Mouse (Mus musculus) liver, embryonic 14.5 days (tissue): Measurements from ENCODE around the gene Itpkb. TPM values are rescaled to one million over a fixed set of nuclear protein-coding genes. Genes with fewer than 3 reads are reported as not detected.

ENCODE experiments used
- ATAC-seq: fragments of 200-750 bp; cut with Nextera tagmentation; 2 replicates; pipeline ENCODE4 v1.8.0; 2017; ENCODE audit warnings: moderate number of reproducible peaks, mild to moderate bottlenecking, moderate library complexity; ENCODE audit not compliant: insufficient read depth
- DNase-seq, 3 experiments: peaks; one replicate each; pipeline ENCODE4 v3.0.0-alpha.2; 2012 to 2013; ENCODE audit warnings: low read depth in 3 of 3, low spot score in 3 of 3
- H3K27ac ChIP-seq: fragments of 300-500 bp; sonication (generic); 2 replicates; pipeline ENCODE4 v1.5.1; 2014; ENCODE audit warnings: moderate library complexity, mild to moderate bottlenecking, control low read depth, inconsistent platforms
- H3K27me3 ChIP-seq: fragments of 300-500 bp; sonication (generic); 2 replicates; pipeline ENCODE4 v1.6.1; 2014; ENCODE audit warnings: mild to moderate bottlenecking, low read length, moderate library complexity; ENCODE audit not compliant: control insufficient read depth, insufficient read depth
- H3K36me3 ChIP-seq: fragments of 300-500 bp; sonication (generic); replicated peaks from 2 replicates; pipeline ENCODE4 v1.6.1; 2014; ENCODE audit warnings: low read depth; ENCODE audit not compliant: control insufficient read depth, insufficient read depth
- H3K4me1 ChIP-seq, 2 experiments: fragments of 200-500 bp in 1 of 2; fragments of 300-500 bp in 1 of 2; sonication (generic) in 1 of 2; replicated peaks; 2 replicates each; pipeline ENCODE4 v1.6.1; 2012 to 2014; ENCODE audit warnings: antibody characterized with exemption in 1 of 2, inconsistent platforms in 1 of 2, low read length in 1 of 2; ENCODE audit not compliant: control insufficient read depth in 2 of 2, insufficient read depth in 2 of 2
- H3K4me2 ChIP-seq: fragments of 300-500 bp; sonication (generic); 2 replicates; pipeline ENCODE4 v1.6.1; 2014; ENCODE audit warnings: low read depth, mild to moderate bottlenecking, control low read depth, moderate library complexity
- H3K4me3 ChIP-seq, 2 experiments: fragments of 200-500 bp in 1 of 2; fragments of 300-500 bp in 1 of 2; sonication (generic) in 1 of 2; 2 replicates each; pipeline ENCODE4 v1.5.1; 2012 to 2014; ENCODE audit warnings: low read depth in 2 of 2, low read length in 2 of 2, mild to moderate bottlenecking in 2 of 2, control low read depth in 1 of 2, inconsistent platforms in 1 of 2, moderate library complexity in 1 of 2; ENCODE audit not compliant: insufficient read depth in 1 of 2
- H3K9ac ChIP-seq: fragments of 300-500 bp; sonication (generic); replicated peaks from 2 replicates; pipeline ENCODE4 v1.6.1; 2014; ENCODE audit warnings: mild to moderate bottlenecking, control low read depth, moderate library complexity
- H3K9me3 ChIP-seq: fragments of 300-500 bp; sonication (generic); 2 replicates; pipeline ENCODE4 v1.6.1; 2016; ENCODE audit warnings: low read length, mixed read lengths; ENCODE audit not compliant: control insufficient read depth
- CTCF ChIP-seq: IDR thresholded peaks from 2 replicates; pipeline ENCODE4 v1.5.1; 2016; ENCODE audit warnings: antibody characterized with exemption, low read depth, control low read depth
- EP300 ChIP-seq: IDR thresholded peaks from 2 replicates; pipeline ENCODE4 v1.6.1; 2016; ENCODE audit warnings: antibody characterized with exemption, low read depth
- WGBS: fragments of 180-500 bp; shearing (Covaris S2); extraction: QIAGEN DNeasy Blood & Tissue Kit; methylation state at CpG from one replicate; pipeline ENCODE4 v1.1.7; 2014; ENCODE audit not compliant: insufficient replicate concordance; 5-methylcytosine and 5-hydroxymethylcytosine counted together
- polyA plus RNA-seq, 2 experiments: library from polyadenylated mRNA; depleted of rRNA in 1 of 2; stranded (reverse) in 1 of 2; unstranded in 1 of 2; fragments of >200 nt; fragmentation: Nextera tagmentation in 1 of 2; extraction: Ambion mirVana in 1 of 2; gene quantifications; 2 replicates each; pipeline versions ENCODE4 v1.2.1 to v1.2.3; 2012 to 2014

The Itpkb gene
- polyA plus RNA-seq, 2 experiments: 0.52 to 1.3 TPM

DNA sequence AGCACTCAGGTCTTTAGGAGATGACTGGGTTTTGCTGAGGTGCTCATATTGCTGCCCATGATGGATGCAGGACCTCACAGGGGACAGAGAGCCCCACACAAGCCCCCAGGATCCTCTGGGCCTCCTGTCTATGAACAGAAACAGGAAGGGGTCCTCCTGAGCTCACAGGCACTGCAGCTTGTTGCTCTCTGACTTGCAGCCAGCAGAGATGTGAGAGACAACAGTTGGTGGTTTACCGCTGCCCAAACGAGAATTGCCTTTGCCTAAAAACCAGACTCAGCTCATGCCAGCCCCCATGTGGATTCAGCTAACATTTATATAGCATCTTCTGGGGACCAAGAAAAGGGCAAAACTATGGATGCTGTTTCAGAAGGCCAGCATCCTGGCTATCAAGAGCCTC, 119.4 kb downstream of the Itpkb start:
- H3K27me3 ChIP-seq: no peaks in the 10 kb centered on the region
- no peak overlapping the region for H3K27ac ChIP-seq
- TF ChIP-seq EP300: no peak
- no peak for TF ChIP-seq CTCF
- H3K4me1 ChIP-seq: no peaks in the 10 kb centered on the region
- no peak overlapping the region for H3K4me2 ChIP-seq
- no peaks in the 10 kb centered on the region for H3K9me3 ChIP-seq
- 37% methylated on average over 2 of the region's 2 CpGs for WGBS
- H3K4me3 ChIP-seq: no peak overlapping the region
- DNase-seq (no peak), ATAC-seq (no peak)
- H3K36me3 ChIP-seq: no peaks in the 10 kb centered on the region
- H3K9ac ChIP-seq: no peak overlapping the region

GRCm38 (mm10) chr1:180458274-180458673, 128.0 kb downstream of the Itpkb start:
- no peak overlapping the region for H3K9ac ChIP-seq
- H3K27me3 ChIP-seq: no peaks in the 10 kb centered on the region
- no peak for ATAC-seq
- H3K4me1 ChIP-seq: no peaks in the 10 kb centered on the region
- WGBS: 35% methylated on average over 6 of the region's 6 CpGs
- no peak overlapping the region for H3K4me3 ChIP-seq
- H3K4me2 ChIP-seq: no peak overlapping the region
- no peak overlapping the region for H3K27ac ChIP-seq
- no peaks in the 10 kb centered on the region for H3K36me3 ChIP-seq
- no peak for DNase-seq
- no peaks in the 10 kb centered on the region for H3K9me3 ChIP-seq
- TF ChIP-seq EP300 (no peak), CTCF (no peak)

DNA sequence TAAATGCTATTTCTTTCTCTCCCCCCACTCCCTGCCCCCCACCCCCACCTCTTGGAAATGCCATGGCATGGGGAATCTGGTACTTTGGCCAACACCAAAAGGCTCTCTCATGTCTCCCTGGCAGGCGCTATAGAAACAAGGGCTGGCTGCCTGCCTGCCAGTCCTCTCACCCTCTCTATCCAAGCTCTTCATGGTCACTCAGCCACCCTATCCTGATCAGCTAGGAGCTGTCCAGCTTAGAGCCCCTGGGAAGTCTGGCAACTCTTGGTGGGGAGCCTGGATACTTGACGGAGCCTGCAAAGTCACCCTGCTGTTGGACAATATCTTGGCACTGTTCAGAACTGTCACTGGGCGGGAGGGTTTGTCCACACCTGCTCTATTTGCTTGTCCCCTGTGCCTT, 128.4 kb downstream of the Itpkb start:
- WGBS: 48% methylated on average over 3 of the region's 3 CpGs

DNA sequence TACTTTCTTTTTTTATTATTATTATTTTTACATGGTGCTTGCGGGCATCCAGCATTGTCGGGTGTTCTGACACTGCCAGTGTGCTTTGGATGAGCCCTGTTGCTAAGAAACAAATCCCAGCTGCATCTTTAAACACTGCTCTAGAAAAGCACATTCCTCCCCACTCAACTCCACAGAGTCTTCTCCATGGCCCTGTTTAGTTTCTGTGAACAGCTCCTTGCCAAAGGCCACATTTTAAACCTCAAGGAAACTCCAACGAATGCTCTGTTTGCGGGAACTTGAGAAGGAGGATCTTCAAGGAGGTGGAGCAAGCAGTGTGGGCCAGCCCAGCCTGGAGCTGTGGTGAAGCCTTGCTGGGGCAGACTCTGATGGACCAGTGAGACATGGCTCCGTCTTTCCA, 130.4 kb downstream of the Itpkb start:
- Histone ChIP-seq H3K27ac (no peak overlapping the region), H3K27me3 (no peaks in the 10 kb centered on the region), H3K9ac (no peak overlapping the region), H3K4me2 (no peak overlapping the region), H3K36me3 (no peaks in the 10 kb centered on the region), H3K4me3 (no peak overlapping the region), H3K4me1 (no peaks in the 10 kb centered on the region), H3K9me3 (no peaks in the 10 kb centered on the region)
- WGBS: 40% methylated on average over 5 of the region's 5 CpGs
- DNase-seq: no peak
- no peak for TF ChIP-seq EP300
- no peak for TF ChIP-seq CTCF
- no peak for ATAC-seq

More for the DNA sequence above, 128.4 kb downstream of the Itpkb start:
- Histone ChIP-seq H3K9me3 (no peaks in the 10 kb centered on the region), H3K4me1 (no peaks in the 10 kb centered on the region), H3K9ac (no peak overlapping the region), H3K27me3 (no peaks in the 10 kb centered on the region), H3K36me3 (no peaks in the 10 kb centered on the region), H3K27ac (no peak overlapping the region), H3K4me3 (no peak overlapping the region), H3K4me2 (no peak overlapping the region)
- ATAC-seq (no peak), DNase-seq (no peak)
- TF ChIP-seq CTCF (no peak), EP300 (no peak)

DNA sequence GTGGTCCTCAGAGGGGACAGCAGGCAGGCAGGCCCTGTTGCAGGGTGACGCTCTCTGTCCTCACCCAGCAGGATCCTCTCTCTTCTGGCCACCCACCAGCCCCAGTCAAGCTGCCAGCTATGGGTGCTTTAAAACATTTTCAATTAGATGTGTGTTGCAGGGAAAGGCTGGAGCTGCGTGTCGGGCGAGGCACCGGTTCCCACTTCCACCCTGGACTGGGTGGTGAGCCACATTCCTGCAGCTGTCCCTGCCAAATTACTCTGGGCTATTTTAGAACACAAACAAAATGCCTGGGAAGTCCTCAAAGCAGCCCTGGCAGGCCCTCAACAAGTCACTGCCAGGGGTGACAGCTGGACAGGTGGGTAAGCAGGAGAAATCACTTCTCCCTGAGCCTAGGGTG, 132.1 kb downstream of the Itpkb start:
- Histone ChIP-seq H3K9ac (no peak overlapping the region), H3K9me3 (no peaks in the 10 kb centered on the region), H3K27ac (no peak overlapping the region), H3K4me2 (no peak overlapping the region), H3K4me3 (no peak overlapping the region), H3K27me3 (no peaks in the 10 kb centered on the region), H3K4me1 (no peaks in the 10 kb centered on the region), H3K36me3 (no peaks in the 10 kb centered on the region)
- no peak for ATAC-seq
- TF ChIP-seq CTCF (no peak), EP300 (no peak)
- DNase-seq: no peak
- 79% methylated on average over 5 of the region's 5 CpGs for WGBS
